Mouse (Mus musculus): ENCODE measurements at regions not wholly inside any gene's neighbourhood (a gene's known extent, or its start where the extent isn't known, plus 50 kb on each side); places are given as distances from the start of the nearest gene placed in this dataset.

- no peaks in the 10 kb centered on the region for H3K4me1 ChIP-seq (replicated peaks)
- no peak overlapping the region for H3K9ac ChIP-seq
- H3K4me3 ChIP-seq (replicated peaks), result no peak overlapping the region
- no peak overlapping the region for H3K4me2 ChIP-seq
- WGBS (ENCODE audit: insufficient replicate concordance), result 52% methylated on average over 5 of the region's 5 CpGs
- no peak for ATAC-seq (ENCODE audit: insufficient read depth)
- no peaks in the 10 kb centered on the region for H3K9me3 ChIP-seq (replicated peaks)
- H3K36me3 ChIP-seq (replicated peaks), result no peaks in the 10 kb centered on the region
- H3K27me3 ChIP-seq, result no peaks in the 10 kb centered on the region
- no peak overlapping the region for H3K27ac ChIP-seq (replicated peaks)
Observed at GRCm38 (mm10) chr9:32815473-32815872, 179.5 kb downstream of the Ets1 start.

- no peaks in the 10 kb centered on the region for H3K4me1 ChIP-seq (replicated peaks)
- H3K4me3 ChIP-seq (replicated peaks), result no peak overlapping the region
- ATAC-seq (ENCODE audit: insufficient read depth), result no peak
- no peaks in the 10 kb centered on the region for H3K9me3 ChIP-seq (replicated peaks)
- H3K4me2 ChIP-seq, result no peak overlapping the region
- H3K36me3 ChIP-seq (replicated peaks), result no peaks in the 10 kb centered on the region
- WGBS (ENCODE audit: insufficient replicate concordance), result 48% methylated on average over 9 of the region's 9 CpGs
- no peak overlapping the region for H3K27ac ChIP-seq (replicated peaks)
- H3K9ac ChIP-seq, result no peak overlapping the region
- H3K27me3 ChIP-seq, result no peaks in the 10 kb centered on the region
Observed at GRCm38 (mm10) chr9:32816649-32817425, 180.8 kb downstream of the Ets1 start.

- H3K4me2 ChIP-seq, result no peak overlapping the region
- no peaks in the 10 kb centered on the region for H3K27me3 ChIP-seq
- no peaks in the 10 kb centered on the region for H3K4me1 ChIP-seq (replicated peaks)
- H3K27ac ChIP-seq (replicated peaks), result no peak overlapping the region
- no peak overlapping the region for H3K9ac ChIP-seq
- H3K9me3 ChIP-seq (replicated peaks), result no peaks in the 10 kb centered on the region
- H3K4me3 ChIP-seq (replicated peaks), result no peak overlapping the region
- 53% methylated on average over 7 of the region's 7 CpGs for WGBS (ENCODE audit: insufficient replicate concordance)
- H3K36me3 ChIP-seq (replicated peaks), result no peaks in the 10 kb centered on the region
- no peak for ATAC-seq (ENCODE audit: insufficient read depth)
Observed at GRCm38 (mm10) chr9:32817442-32818358, 181.7 kb downstream of the Ets1 start.

GRCm38 (mm10) chr9:32823439-32824133 lies 187.6 kb downstream of the Ets1 start:
- ATAC-seq (ENCODE audit: insufficient read depth), result no peak

GRCm38 (mm10) chr9:32824134-32824531 lies 188.1 kb downstream of the Ets1 start:
- 65% methylated on average over 6 of the region's 6 CpGs for WGBS (ENCODE audit: insufficient replicate concordance)
- Histone ChIP-seq H3K4me3 (replicated peaks) (no peak overlapping the region), H3K27ac (replicated peaks) (no peak overlapping the region), H3K27me3 (no peaks in the 10 kb centered on the region), H3K36me3 (replicated peaks) (no peaks in the 10 kb centered on the region), H3K4me2 (no peak overlapping the region), H3K9ac (no peak overlapping the region), H3K4me1 (replicated peaks) (no peaks in the 10 kb centered on the region), H3K9me3 (replicated peaks) (no peaks in the 10 kb centered on the region)
- no peak for ATAC-seq (ENCODE audit: insufficient read depth)

More at GRCm38 (mm10) chr9:32823439-32824133, 187.6 kb downstream of the Ets1 start:
- Histone ChIP-seq H3K9me3 (replicated peaks) (no peaks in the 10 kb centered on the region), H3K27ac (replicated peaks) (no peak overlapping the region), H3K4me3 (replicated peaks) (no peak overlapping the region), H3K27me3 (no peaks in the 10 kb centered on the region), H3K4me1 (replicated peaks) (no peaks in the 10 kb centered on the region), H3K36me3 (replicated peaks) (no peaks in the 10 kb centered on the region), H3K4me2 (no peak overlapping the region), H3K9ac (no peak overlapping the region)
- WGBS (ENCODE audit: insufficient replicate concordance), result 62% methylated on average over 8 of the region's 8 CpGs

- no peak for ATAC-seq (ENCODE audit: insufficient read depth)
- no peaks in the 10 kb centered on the region for H3K27me3 ChIP-seq
- no peak overlapping the region for H3K4me2 ChIP-seq
- WGBS (ENCODE audit: insufficient replicate concordance), result 15% methylated on average over 2 of the region's 2 CpGs
- H3K4me1 ChIP-seq (replicated peaks), result no peaks in the 10 kb centered on the region
- no peaks in the 10 kb centered on the region for H3K36me3 ChIP-seq (replicated peaks)
- H3K27ac ChIP-seq (replicated peaks), result no peak overlapping the region
- H3K4me3 ChIP-seq (replicated peaks), result no peak overlapping the region
- no peaks in the 10 kb centered on the region for H3K9me3 ChIP-seq (replicated peaks)
- no peak overlapping the region for H3K9ac ChIP-seq
Observed at GRCm38 (mm10) chr9:32830268-32830891, 194.4 kb downstream of the Ets1 start.

- H3K4me1 ChIP-seq (replicated peaks), result no peaks in the 10 kb centered on the region
- H3K4me3 ChIP-seq (replicated peaks), result no peak overlapping the region
- no peaks in the 10 kb centered on the region for H3K36me3 ChIP-seq (replicated peaks)
- H3K27ac ChIP-seq (replicated peaks), result no peak overlapping the region
- WGBS (ENCODE audit: insufficient replicate concordance), result 66% methylated on average over 8 of the region's 8 CpGs
- H3K9me3 ChIP-seq (replicated peaks), result no peaks in the 10 kb centered on the region
- H3K27me3 ChIP-seq, result no peaks in the 10 kb centered on the region
- H3K4me2 ChIP-seq, result no peak overlapping the region
- H3K9ac ChIP-seq, result no peak overlapping the region
- no peak for ATAC-seq (ENCODE audit: insufficient read depth)
Observed at GRCm38 (mm10) chr9:32833373-32833772, 197.4 kb downstream of the Ets1 start.

GRCm38 (mm10) chr9:32834751-32835625 lies 199.0 kb downstream of the Ets1 start:
- no peaks in the 10 kb centered on the region for H3K9me3 ChIP-seq (replicated peaks)
- 54% methylated on average over 13 of the region's 13 CpGs for WGBS (ENCODE audit: insufficient replicate concordance)
- ATAC-seq (ENCODE audit: insufficient read depth), result no peak

GRCm38 (mm10) chr9:32835626-32835971 lies 199.6 kb downstream of the Ets1 start:
- H3K27me3 ChIP-seq, result no peaks in the 10 kb centered on the region
- WGBS (ENCODE audit: insufficient replicate concordance), result 44% methylated on average over 4 of the region's 4 CpGs
- no peak overlapping the region for H3K27ac ChIP-seq (replicated peaks)
- H3K4me2 ChIP-seq, result no peak overlapping the region
- no peaks in the 10 kb centered on the region for H3K4me1 ChIP-seq (replicated peaks)
- H3K9ac ChIP-seq, result no peak overlapping the region
- no peak overlapping the region for H3K4me3 ChIP-seq (replicated peaks)
- no peaks in the 10 kb centered on the region for H3K9me3 ChIP-seq (replicated peaks)
- no peaks in the 10 kb centered on the region for H3K36me3 ChIP-seq (replicated peaks)
- no peak for ATAC-seq (ENCODE audit: insufficient read depth)

More at GRCm38 (mm10) chr9:32834751-32835625, 199.0 kb downstream of the Ets1 start:
- Histone ChIP-seq H3K27ac (replicated peaks) (no peak overlapping the region), H3K9ac (no peak overlapping the region), H3K36me3 (replicated peaks) (no peaks in the 10 kb centered on the region), H3K27me3 (no peaks in the 10 kb centered on the region), H3K4me3 (replicated peaks) (no peak overlapping the region), H3K4me2 (no peak overlapping the region), H3K4me1 (replicated peaks) (no peaks in the 10 kb centered on the region)

GRCm38 (mm10) chr9:32836371-32836770 lies 200.3 kb downstream of the Ets1 start:
- Histone ChIP-seq H3K9me3 (replicated peaks) (no peaks in the 10 kb centered on the region), H3K36me3 (replicated peaks) (no peaks in the 10 kb centered on the region), H3K9ac (no peak overlapping the region), H3K27me3 (no peaks in the 10 kb centered on the region), H3K4me2 (no peak overlapping the region), H3K4me1 (replicated peaks) (no peaks in the 10 kb centered on the region), H3K27ac (replicated peaks) (no peak overlapping the region), H3K4me3 (replicated peaks) (no peak overlapping the region)
- no peak for ATAC-seq (ENCODE audit: insufficient read depth)
- 40% methylated on average over 5 of the region's 5 CpGs for WGBS (ENCODE audit: insufficient replicate concordance)
